Mouse (Mus musculus) small intestine, adult 2 months (tissue): ENCODE measurements around the gene Ahsa1. TPM values are rescaled to one million over a fixed set of nuclear protein-coding genes. Genes with fewer than 3 reads are reported as not detected.
"Not testable (repeated sequence)": the region's sequence is repeated elsewhere in the genome, so short reads cannot be mapped to it uniquely, and the experiment has no call there.

Experiments used
- H3K27ac ChIP-seq: fragments of 200-500 bp; 2 replicates; pipeline ENCODE4 v1.5.1; 2012; ENCODE audit warnings: low read depth, low read length, control low read depth, inconsistent platforms; ENCODE audit not compliant: insufficient read depth
- H3K27me3 ChIP-seq: fragments of 200-500 bp; 2 replicates; pipeline ENCODE4 v1.6.1; 2012; ENCODE audit warnings: mild to moderate bottlenecking, moderate library complexity, low read length, inconsistent platforms; ENCODE audit not compliant: control insufficient read depth, insufficient read depth
- H3K36me3 ChIP-seq: fragments of 200-500 bp; 2 replicates; pipeline ENCODE4 v1.6.1; 2012; ENCODE audit warnings: mild to moderate bottlenecking, low read length, control low read depth, inconsistent platforms; ENCODE audit not compliant: control insufficient read depth, insufficient read depth
- H3K4me1 ChIP-seq: fragments of 200-500 bp; 2 replicates; pipeline ENCODE4 v1.6.1; 2012; ENCODE audit warnings: low read length, inconsistent platforms, mixed read lengths; ENCODE audit not compliant: control insufficient read depth, insufficient read depth, insufficient read length
- H3K4me3 ChIP-seq: fragments of 200-500 bp; 2 replicates; pipeline ENCODE4 v1.5.1; 2012; ENCODE audit warnings: low read depth, mild to moderate bottlenecking, control low read depth, inconsistent platforms, low read length, moderate library complexity
- CTCF ChIP-seq: fragments of 200-500 bp; IDR thresholded peaks from 2 replicates; pipeline ENCODE4 v1.5.1; 2012; ENCODE audit warnings: low read depth, mild to moderate bottlenecking, control low read depth, inconsistent platforms, low read length, moderate library complexity, mixed read lengths; ENCODE audit not compliant: insufficient replicate concordance, insufficient read length; ENCODE audit errors: extremely low read depth
- POLR2A ChIP-seq: fragments of 200-500 bp; IDR thresholded peaks from 2 replicates; pipeline ENCODE4 v1.6.1; 2012; ENCODE audit warnings: low read depth, mild to moderate bottlenecking, control low read depth, inconsistent platforms, low read length, moderate library complexity
- WGBS: fragments of 180-500 bp; shearing (Covaris S2); methylation state at CpG from one replicate; pipeline ENCODE4 v1.1.7; 2018; 5-methylcytosine and 5-hydroxymethylcytosine counted together
- polyA plus RNA-seq: library from polyadenylated mRNA; depleted of rRNA; stranded (reverse); fragments of >200 nt; gene quantifications from 2 replicates; pipeline ENCODE4 v1.2.3, GENCODE M21; 2012

The Ahsa1 gene
- polyA plus RNA-seq, 1 experiment = 27.3 TPM

GRCm38 (mm10) chr12:87267682-87268081, 1.4 kb downstream of the Ahsa1 start:
- Histone ChIP-seq H3K27ac (no peak overlapping the region), H3K4me3 (no peak overlapping the region), H3K27me3 (no peaks in the 10 kb centered on the region), H3K36me3 (peaks cover 38% of the 10 kb centered on the region), H3K4me1 (no peaks in the 10 kb centered on the region; the same call in 1 of the 2 replicates)
- 12% methylated on average over 4 of the region's 4 CpGs for WGBS
- no peak for TF ChIP-seq POLR2A
- TF ChIP-seq CTCF = no peak

GRCm38 (mm10) chr12:87274853-87275831, 8.9 kb downstream of the Ahsa1 start:
- Histone ChIP-seq H3K36me3 (peaks cover 49% of the 10 kb centered on the region), H3K27ac (no peak overlapping the region), H3K4me1 (no peaks in the 10 kb centered on the region; the same call in 1 of the 2 replicates), H3K27me3 (no peaks in the 10 kb centered on the region), H3K4me3 (no peak overlapping the region)
- TF ChIP-seq POLR2A (no peak), CTCF (no peak)
- 76% methylated on average over 9 of the region's 9 CpGs for WGBS

GRCm38 (mm10) chr12:87277251-87277650, 11.0 kb downstream of the Ahsa1 start:
- H3K36me3 ChIP-seq = peaks cover 32% of the 10 kb centered on the region
- H3K4me3 ChIP-seq, H3K27ac ChIP-seq, H3K27me3 ChIP-seq, H3K4me1 ChIP-seq: not testable (repeated sequence)
- 85% methylated on average over 4 of the region's 4 CpGs for WGBS

- no peaks in the 10 kb centered on the region for H3K27me3 ChIP-seq
- no peak overlapping the region for H3K4me3 ChIP-seq
- TF ChIP-seq CTCF = no peak
- H3K27ac ChIP-seq = no peak overlapping the region
- no peaks in the 10 kb centered on the region; the same call in 1 of the 2 replicates for H3K4me1 ChIP-seq
- peaks cover 23% of the 10 kb centered on the region for H3K36me3 ChIP-seq
- WGBS = 8% methylated on average over 6 of the region's 6 CpGs
Observed at GRCm38 (mm10) chr12:87278118-87278730, 11.9 kb downstream of the Ahsa1 start.

GRCm38 (mm10) chr12:87279350-87279749, 13.1 kb downstream of the Ahsa1 start:
- TF ChIP-seq POLR2A (no peak), CTCF (no peak)
- Histone ChIP-seq H3K4me1 (no peaks in the 10 kb centered on the region; the same call in 1 of the 2 replicates), H3K36me3 (peaks cover 15% of the 10 kb centered on the region), H3K27me3 (no peaks in the 10 kb centered on the region), H3K4me3 (no peak overlapping the region), H3K27ac (no peak overlapping the region)
- 39% methylated on average over 3 of the region's 3 CpGs for WGBS

- no peak for TF ChIP-seq CTCF
- no peak for TF ChIP-seq POLR2A
- H3K27me3 ChIP-seq = no peaks in the 10 kb centered on the region
- no peak overlapping the region for H3K4me3 ChIP-seq
- no peak overlapping the region for H3K27ac ChIP-seq
- WGBS = 65% methylated on average over 14 of the region's 14 CpGs
- H3K4me1 ChIP-seq = no peaks in the 10 kb centered on the region; the same call in 1 of the 2 replicates
- H3K36me3 ChIP-seq = peaks cover 10% of the 10 kb centered on the region
Observed at GRCm38 (mm10) chr12:87279879-87280278, 13.6 kb downstream of the Ahsa1 start.

GRCm38 (mm10) chr12:87281766-87282165, 15.5 kb downstream of the Ahsa1 start:
- no peak for TF ChIP-seq CTCF
- no peak for TF ChIP-seq POLR2A
- WGBS = 28% methylated on average over 1 of the region's 1 CpGs
- no peaks in the 10 kb centered on the region for H3K27me3 ChIP-seq
- H3K4me3 ChIP-seq = no peak overlapping the region
- H3K4me1 ChIP-seq = no peaks in the 10 kb centered on the region; the same call in 1 of the 2 replicates
- H3K36me3 ChIP-seq = no peaks in the 10 kb centered on the region
- no peak overlapping the region for H3K27ac ChIP-seq

- H3K27ac ChIP-seq = no peak overlapping the region
- H3K27me3 ChIP-seq = no peaks in the 10 kb centered on the region
- WGBS = 97% methylated on average over 4 of the region's 4 CpGs
- no peak overlapping the region for H3K4me3 ChIP-seq
- H3K4me1 ChIP-seq = no peaks in the 10 kb centered on the region; the same call in 1 of the 2 replicates
- H3K36me3 ChIP-seq = no peaks in the 10 kb centered on the region
- no peak for TF ChIP-seq POLR2A
- TF ChIP-seq CTCF = no peak
Observed at GRCm38 (mm10) chr12:87282743-87283142, 16.5 kb downstream of the Ahsa1 start.
